Mouse (Mus musculus): ENCODE data around the gene Dusp5. TPM values are rescaled to one million over a fixed set of nuclear protein-coding genes. Genes with fewer than 3 reads are reported as not detected.
"Not testable (repeated sequence)": the region's sequence is repeated elsewhere in the genome, so short reads cannot be mapped to it uniquely, and the experiment has no call there.

Dusp5 gene
- polyA plus RNA-seq, 1 experiment from 2014 or later: 3.8 TPM

DNA sequence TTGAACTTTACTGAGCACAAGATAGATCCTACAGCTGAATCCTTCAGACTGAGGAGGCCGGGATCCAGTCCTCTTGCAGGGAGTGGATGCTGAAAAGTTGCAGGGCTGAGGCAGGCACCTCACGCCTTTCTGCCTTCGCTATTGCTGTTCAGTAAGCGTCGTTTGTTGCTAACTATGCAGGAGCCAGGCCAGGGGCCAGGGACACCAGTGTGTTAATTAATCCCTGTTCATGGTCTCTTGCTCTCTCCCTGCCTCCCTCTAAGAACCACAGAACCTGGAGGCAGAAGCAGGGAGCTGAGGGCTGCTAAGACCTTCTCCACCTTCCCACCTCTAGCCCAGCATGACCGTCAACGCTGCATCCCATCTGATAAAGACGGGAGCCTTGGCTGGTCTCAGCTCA, 29.9 kb upstream of the Dusp5 start:
- Histone ChIP-seq H3K27ac (replicated peaks) (no peak overlapping the region), H3K4me3 (replicated peaks) (no peak overlapping the region), H3K36me3 (no peaks in the 10 kb centered on the region), H3K4me1 (peaks cover 4% of the 10 kb centered on the region; the same call in 1 of the 2 replicates), H3K9ac (replicated peaks) (no peak overlapping the region), H3K4me2 (no peak overlapping the region), H3K27me3 (replicated peaks) (no peaks in the 10 kb centered on the region), H3K9me3 (replicated peaks) (no peaks in the 10 kb centered on the region)
- WGBS: 92% methylated on average over 8 of the region's 8 CpGs
- no peak for ATAC-seq (ENCODE audit: low FRiP score)

DNA sequence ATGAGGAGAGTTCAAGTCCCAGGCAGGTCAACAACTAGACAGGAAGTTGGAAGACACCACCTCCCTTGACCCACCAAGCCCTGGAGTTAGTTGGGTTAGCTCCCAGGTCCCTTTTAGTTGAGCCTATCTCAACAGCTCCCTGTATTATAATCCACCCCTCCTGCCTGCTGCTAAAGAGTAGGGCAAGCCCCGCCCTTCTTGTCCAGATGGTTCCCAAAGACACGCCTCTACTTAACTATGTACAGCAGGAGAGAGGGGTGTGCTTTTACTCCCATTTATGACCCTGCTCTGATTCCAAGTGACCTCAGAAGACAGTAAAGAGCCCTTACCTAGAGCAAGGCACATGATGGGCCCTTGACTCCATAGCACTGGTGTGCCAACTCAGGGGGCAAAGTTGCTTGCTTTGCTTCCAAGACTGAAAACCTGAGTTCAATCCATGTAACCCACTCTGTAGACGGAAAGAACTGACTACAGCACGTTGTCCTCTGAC, 29.4 kb upstream of the Dusp5 start:
- 76% methylated on average over 4 of the region's 4 CpGs for WGBS
- Histone ChIP-seq H3K9ac (replicated peaks) (no peak overlapping the region), H3K27ac (replicated peaks) (no peak overlapping the region), H3K4me2 (no peak overlapping the region), H3K4me3 (replicated peaks) (no peak overlapping the region), H3K4me1 (peaks cover 4% of the 10 kb centered on the region; the same call in 1 of the 2 replicates), H3K36me3 (no peaks in the 10 kb centered on the region), H3K27me3 (replicated peaks) (no peaks in the 10 kb centered on the region), H3K9me3 (replicated peaks) (no peaks in the 10 kb centered on the region)
- no peak for ATAC-seq (ENCODE audit: low FRiP score)

DNA sequence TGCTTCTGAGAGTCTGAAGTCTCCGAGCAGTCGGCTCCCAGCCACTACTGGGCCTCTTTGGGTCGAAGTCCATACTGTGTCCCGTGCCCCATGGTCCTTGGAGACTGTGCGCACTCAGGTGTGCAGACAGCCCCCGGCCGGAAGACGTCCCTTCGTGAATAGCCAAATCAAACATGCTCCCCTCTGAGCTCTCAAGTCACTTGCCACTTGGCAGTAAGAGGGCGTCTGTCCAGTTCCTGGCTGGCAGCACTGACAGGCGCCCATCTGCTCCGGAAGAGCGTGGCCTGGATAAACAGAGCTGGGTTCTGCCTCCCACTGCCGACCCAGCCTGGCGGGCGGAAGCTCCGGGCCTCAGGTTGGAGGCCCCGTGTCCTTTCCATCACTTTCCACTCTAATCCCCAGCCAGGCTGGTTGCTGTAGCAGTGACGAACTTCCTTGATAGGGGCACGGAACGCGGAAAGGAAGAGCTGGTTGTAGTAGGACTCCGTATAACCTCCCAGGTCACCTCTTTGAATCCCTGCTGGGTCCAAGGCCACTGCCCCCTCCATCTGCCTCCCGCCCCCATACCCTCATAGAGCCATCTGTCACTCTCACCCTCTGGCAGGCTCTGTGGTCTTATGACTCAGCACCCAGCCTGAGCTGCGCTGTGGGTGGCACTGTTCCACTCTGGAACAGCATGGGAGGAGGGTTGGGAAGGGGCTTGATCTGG, 28.5 kb upstream of the Dusp5 start:
- WGBS: 69% methylated on average over 25 of the region's 25 CpGs
- Histone ChIP-seq H3K4me2 (no peak overlapping the region), H3K4me1 (peaks cover 4% of the 10 kb centered on the region; the same call in 1 of the 2 replicates), H3K27ac (replicated peaks) (no peak overlapping the region), H3K9me3 (replicated peaks) (no peaks in the 10 kb centered on the region), H3K36me3 (no peaks in the 10 kb centered on the region), H3K27me3 (replicated peaks) (no peaks in the 10 kb centered on the region), H3K9ac (replicated peaks) (no peak overlapping the region), H3K4me3 (replicated peaks) (no peak overlapping the region)
- ATAC-seq (ENCODE audit: low FRiP score): no peak

GRCm38 (mm10) chr19:53501239-53501638, 27.7 kb upstream of the Dusp5 start:
- H3K27me3 ChIP-seq (replicated peaks); H3K27ac ChIP-seq (replicated peaks); ATAC-seq (ENCODE audit: low FRiP score); H3K4me1 ChIP-seq; H3K4me2 ChIP-seq; H3K4me3 ChIP-seq (replicated peaks); H3K36me3 ChIP-seq; H3K9me3 ChIP-seq (replicated peaks); H3K9ac ChIP-seq (replicated peaks): not testable (repeated sequence)
- WGBS: 88% methylated on average over 7 of the region's 7 CpGs

- H3K9ac ChIP-seq (replicated peaks): no peak overlapping the region
- H3K4me3 ChIP-seq (replicated peaks): no peak overlapping the region
- H3K4me2 ChIP-seq: no peak overlapping the region
- H3K27ac ChIP-seq (replicated peaks): no peak overlapping the region
- H3K36me3 ChIP-seq: no peaks in the 10 kb centered on the region
- 100% methylated on average over 2 of the region's 2 CpGs for WGBS
- H3K4me1 ChIP-seq: peaks cover 4% of the 10 kb centered on the region; the same call in 1 of the 2 replicates
- no peaks in the 10 kb centered on the region for H3K9me3 ChIP-seq (replicated peaks)
- no peak for ATAC-seq (ENCODE audit: low FRiP score)
- H3K27me3 ChIP-seq (replicated peaks): no peaks in the 10 kb centered on the region
Observed at GRCm38 (mm10) chr19:53501765-53502164, 27.1 kb upstream of the Dusp5 start.

DNA sequence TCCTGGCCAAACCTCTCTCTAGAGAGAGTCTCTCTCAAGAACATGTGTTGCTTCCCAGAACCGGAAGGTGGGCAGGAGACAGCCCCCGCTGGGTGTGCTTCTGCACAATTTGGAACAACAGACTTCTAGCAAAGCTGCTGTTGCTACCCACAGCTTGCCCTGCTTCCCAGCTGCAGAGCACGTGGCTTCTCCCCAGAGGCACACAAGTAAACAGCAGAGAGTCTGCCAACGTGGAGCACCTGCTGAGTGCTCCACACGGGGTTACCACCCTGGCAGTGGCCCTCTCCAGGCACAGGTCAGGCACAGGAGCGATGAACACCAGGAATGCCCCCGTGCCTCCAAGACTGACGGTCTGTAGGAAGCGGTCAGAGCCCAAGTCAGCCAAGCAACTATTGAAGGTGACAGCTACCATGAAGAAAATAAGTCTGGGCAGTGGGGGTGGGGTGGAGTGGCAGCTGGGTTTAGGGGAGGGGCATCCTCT, 26.0 kb upstream of the Dusp5 start:
- WGBS: 54% methylated on average over 9 of the region's 9 CpGs
- Histone ChIP-seq H3K27me3 (replicated peaks) (no peaks in the 10 kb centered on the region), H3K9me3 (replicated peaks) (no peaks in the 10 kb centered on the region), H3K36me3 (no peaks in the 10 kb centered on the region), H3K4me3 (replicated peaks) (no peak overlapping the region), H3K27ac (replicated peaks) (no peak overlapping the region), H3K9ac (replicated peaks) (no peak overlapping the region), H3K4me2 (no peak overlapping the region), H3K4me1 (peaks cover 4% of the 10 kb centered on the region; the same call in 1 of the 2 replicates)
- no peak for ATAC-seq (ENCODE audit: low FRiP score)

DNA sequence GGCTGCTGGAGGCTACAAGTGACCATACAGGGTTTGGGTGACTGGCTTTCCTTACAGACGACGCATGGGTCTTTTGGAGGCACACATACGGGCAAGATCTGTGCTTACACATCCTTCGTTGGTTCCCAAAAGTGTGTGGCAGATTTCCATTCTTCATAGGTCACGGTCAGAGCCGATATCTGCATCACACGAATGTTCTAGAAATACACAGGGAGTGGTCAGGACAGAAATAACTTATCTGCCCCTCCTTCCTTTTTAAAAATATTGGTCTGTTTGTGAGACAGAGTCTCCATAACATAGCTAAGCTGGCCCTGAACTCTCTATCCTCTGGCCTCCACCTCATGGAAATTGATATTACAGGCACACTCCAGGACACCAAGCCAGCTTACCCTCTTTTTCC, 24.7 kb upstream of the Dusp5 start:
- no peaks in the 10 kb centered on the region for H3K27me3 ChIP-seq (replicated peaks)
- H3K9ac ChIP-seq (replicated peaks): no peak overlapping the region
- no peak overlapping the region for H3K4me2 ChIP-seq
- no peaks in the 10 kb centered on the region for H3K9me3 ChIP-seq (replicated peaks)
- H3K4me3 ChIP-seq (replicated peaks): no peak overlapping the region
- ATAC-seq (ENCODE audit: low FRiP score): no peak
- H3K4me1 ChIP-seq: peaks cover 4% of the 10 kb centered on the region; the same call in 1 of the 2 replicates
- no peaks in the 10 kb centered on the region for H3K36me3 ChIP-seq
- 91% methylated on average over 7 of the region's 7 CpGs for WGBS
- no peak overlapping the region for H3K27ac ChIP-seq (replicated peaks)

DNA sequence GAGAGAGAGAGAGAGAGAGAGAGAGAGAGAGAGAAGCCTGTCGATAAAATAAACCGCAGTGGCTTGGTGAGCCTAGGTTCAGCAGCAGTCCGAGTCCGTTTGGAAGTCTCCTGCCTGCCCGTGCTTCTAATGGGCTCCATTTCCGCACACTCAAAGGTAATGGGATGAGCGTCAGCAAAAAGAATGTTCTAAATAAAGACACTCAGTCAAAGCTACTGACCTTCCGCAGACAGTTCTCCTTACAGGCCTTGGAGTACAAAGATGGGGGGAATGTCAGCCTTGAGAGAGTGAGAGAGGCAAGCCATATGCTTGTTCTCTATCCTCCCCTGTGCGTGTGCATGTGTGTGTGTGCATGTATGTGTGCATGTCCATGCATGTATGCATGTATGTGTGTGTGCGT, 23.2 kb upstream of the Dusp5 start:
- H3K4me2 ChIP-seq: no peak overlapping the region
- H3K27ac ChIP-seq (replicated peaks): no peak overlapping the region
- H3K27me3 ChIP-seq (replicated peaks): no peaks in the 10 kb centered on the region
- no peaks in the 10 kb centered on the region for H3K9me3 ChIP-seq (replicated peaks)
- no peak for ATAC-seq (ENCODE audit: low FRiP score)
- H3K36me3 ChIP-seq: no peaks in the 10 kb centered on the region
- peaks cover 4% of the 10 kb centered on the region; the same call in 1 of the 2 replicates for H3K4me1 ChIP-seq
- H3K4me3 ChIP-seq (replicated peaks): no peak overlapping the region
- no peak overlapping the region for H3K9ac ChIP-seq (replicated peaks)
- 80% methylated on average over 10 of the region's 10 CpGs for WGBS

DNA sequence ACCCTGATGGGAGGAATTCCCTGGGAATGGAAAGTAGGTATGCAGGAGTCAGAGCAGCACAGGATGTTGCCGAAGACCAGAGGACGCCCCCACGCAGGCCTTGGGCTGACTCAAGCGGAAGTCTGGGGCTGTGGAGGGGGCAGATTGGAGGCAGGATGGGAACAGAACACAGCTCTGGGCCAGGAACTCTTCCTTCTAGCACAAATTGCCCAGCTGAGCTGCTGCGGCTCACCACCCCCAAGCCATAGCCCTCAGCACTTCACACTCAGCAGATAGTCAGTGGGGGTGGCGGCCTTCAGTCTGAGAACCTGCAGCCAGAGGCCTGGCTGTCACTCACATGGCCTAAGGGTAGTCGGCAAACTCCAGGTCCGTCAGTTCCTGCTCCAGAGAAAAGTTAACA, 21.4 kb upstream of the Dusp5 start:
- H3K9me3 ChIP-seq (replicated peaks): no peaks in the 10 kb centered on the region
- H3K4me3 ChIP-seq (replicated peaks): no peak overlapping the region
- H3K27me3 ChIP-seq (replicated peaks): no peaks in the 10 kb centered on the region
- H3K9ac ChIP-seq (replicated peaks): no peak overlapping the region
- H3K36me3 ChIP-seq: no peaks in the 10 kb centered on the region
- no peak overlapping the region for H3K27ac ChIP-seq (replicated peaks)
- peaks cover 4% of the 10 kb centered on the region; the same call in 1 of the 2 replicates for H3K4me1 ChIP-seq
- 61% methylated on average over 8 of the region's 8 CpGs for WGBS
- H3K4me2 ChIP-seq: no peak overlapping the region
- no peak for ATAC-seq (ENCODE audit: low FRiP score)

DNA sequence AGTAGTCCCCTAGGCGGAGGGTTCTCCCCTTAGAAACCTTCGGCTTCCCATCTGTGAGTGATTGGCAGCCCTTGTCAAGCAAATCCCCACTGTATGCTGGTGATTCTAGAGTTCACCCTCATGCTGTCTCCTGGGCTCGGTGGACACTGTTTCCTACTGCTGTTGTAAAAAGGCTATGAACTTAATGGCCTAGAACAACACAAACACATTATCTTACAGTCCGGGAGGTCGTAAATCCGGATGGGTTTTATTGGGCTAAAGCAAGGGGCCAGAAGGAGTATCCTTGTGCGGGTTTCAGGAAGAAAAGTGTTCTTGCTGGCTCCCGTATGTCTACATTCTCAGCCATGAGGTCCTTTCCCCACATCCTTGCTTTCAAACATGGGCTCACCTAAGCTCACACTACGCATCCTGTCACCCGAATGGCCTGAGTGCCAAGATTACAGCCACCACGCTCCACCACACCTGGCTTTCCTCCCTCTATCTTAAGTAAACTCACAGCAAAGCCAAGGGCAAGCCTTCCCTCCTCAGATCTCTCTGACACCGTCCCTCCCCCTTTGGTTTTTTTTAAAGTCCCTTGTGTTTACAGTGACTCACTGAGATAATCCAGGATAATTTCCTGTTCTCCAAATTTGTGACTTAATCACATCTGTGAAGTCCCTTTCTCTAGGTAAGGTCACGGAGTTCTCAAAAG, 17.5 kb upstream of the Dusp5 start:
- Histone ChIP-seq H3K36me3 (no peaks in the 10 kb centered on the region), H3K4me3 (replicated peaks) (no peak overlapping the region), H3K9ac (replicated peaks) (no peak overlapping the region), H3K4me1 (no peaks in the 10 kb centered on the region), H3K4me2 (no peak overlapping the region), H3K27ac (replicated peaks) (no peak overlapping the region), H3K9me3 (replicated peaks) (no peaks in the 10 kb centered on the region), H3K27me3 (replicated peaks) (no peaks in the 10 kb centered on the region)
- ATAC-seq (ENCODE audit: low FRiP score): no peak
- WGBS: 31% methylated on average over 13 of the region's 13 CpGs

- WGBS: 31% methylated on average over 18 of the region's 18 CpGs
Observed at GRCm38 (mm10) chr19:53517370-53518096, 11.4 kb upstream of the Dusp5 start.

More at GRCm38 (mm10) chr19:53517370-53518096, 11.4 kb upstream of the Dusp5 start:
- Histone ChIP-seq H3K4me2 (no peak overlapping the region), H3K4me3 (replicated peaks) (no peak overlapping the region), H3K27me3 (replicated peaks) (0 out of 2 replicates have a peak, but pooled peaks cover 2% of the 10 kb centered on the region), H3K9me3 (replicated peaks) (no peaks in the 10 kb centered on the region), H3K4me1 (peaks cover 7% of the 10 kb centered on the region; the same call in 1 of the 2 replicates), H3K9ac (replicated peaks) (no peak overlapping the region), H3K36me3 (no peaks in the 10 kb centered on the region), H3K27ac (replicated peaks) (no peak overlapping the region)
- ATAC-seq (ENCODE audit: low FRiP score): peak; percentile 38; the same call in 1 of the 2 replicates
